Mouse (Mus musculus) heart, postnatal 14 days (tissue): Measurements from ENCODE around the gene Egln1. TPM values are rescaled to one million over a fixed set of nuclear protein-coding genes. Genes with fewer than 3 reads are reported as not detected.
A peak's percentile ranks its signal among the peaks of the same experiment; 100 is the strongest.

Experiments used
- DNase-seq, 2 experiments: peaks; one replicate each; pipeline ENCODE4 v3.0.0; 2021 to 2022
- intact Hi-C: fragments of 180-260 bp; cut with DNase I; formaldehyde crosslinking; loops from one replicate; pipeline ENCODE4 v1.15.1; 2025
- total RNA-seq, 2 experiments: library from RNA; stranded (reverse); gene quantifications; 2 replicates each; pipeline ENCODE4 v1.2.3; 2021

Gene Egln1
- total RNA-seq, 2 experiments from 2014 or later = 178 to 190 TPM

DNA sequence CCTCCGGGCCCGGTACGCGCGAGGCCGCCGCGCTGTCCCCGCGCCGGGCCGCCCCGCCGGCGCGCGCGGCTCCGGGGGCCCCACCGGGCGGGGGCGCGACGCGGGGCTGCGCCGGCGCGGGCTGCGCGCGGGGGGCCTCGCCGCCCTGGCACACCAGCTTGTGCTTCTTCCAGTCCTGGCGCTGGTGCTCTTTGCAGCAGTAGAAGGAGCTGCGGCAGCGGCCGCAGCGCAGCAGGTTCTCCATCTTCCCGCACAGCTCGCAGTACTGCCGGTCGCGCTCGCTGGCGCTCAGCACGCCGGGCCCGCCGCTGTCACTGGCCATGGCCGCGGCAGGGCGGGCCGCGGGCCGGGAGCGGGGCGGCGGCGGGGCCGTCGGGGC, 402 bp downstream of the Egln1 start:
- peak in 1 of 2 experiments; percentile 46 for DNase-seq
- intact Hi-C loops = loop anchor here (2.0 to 5.0 kb wide), 2 partner anchors 52 to 84 kb away; partner anchors contain the start of genes Exoc8 and Sprtn

DNA sequence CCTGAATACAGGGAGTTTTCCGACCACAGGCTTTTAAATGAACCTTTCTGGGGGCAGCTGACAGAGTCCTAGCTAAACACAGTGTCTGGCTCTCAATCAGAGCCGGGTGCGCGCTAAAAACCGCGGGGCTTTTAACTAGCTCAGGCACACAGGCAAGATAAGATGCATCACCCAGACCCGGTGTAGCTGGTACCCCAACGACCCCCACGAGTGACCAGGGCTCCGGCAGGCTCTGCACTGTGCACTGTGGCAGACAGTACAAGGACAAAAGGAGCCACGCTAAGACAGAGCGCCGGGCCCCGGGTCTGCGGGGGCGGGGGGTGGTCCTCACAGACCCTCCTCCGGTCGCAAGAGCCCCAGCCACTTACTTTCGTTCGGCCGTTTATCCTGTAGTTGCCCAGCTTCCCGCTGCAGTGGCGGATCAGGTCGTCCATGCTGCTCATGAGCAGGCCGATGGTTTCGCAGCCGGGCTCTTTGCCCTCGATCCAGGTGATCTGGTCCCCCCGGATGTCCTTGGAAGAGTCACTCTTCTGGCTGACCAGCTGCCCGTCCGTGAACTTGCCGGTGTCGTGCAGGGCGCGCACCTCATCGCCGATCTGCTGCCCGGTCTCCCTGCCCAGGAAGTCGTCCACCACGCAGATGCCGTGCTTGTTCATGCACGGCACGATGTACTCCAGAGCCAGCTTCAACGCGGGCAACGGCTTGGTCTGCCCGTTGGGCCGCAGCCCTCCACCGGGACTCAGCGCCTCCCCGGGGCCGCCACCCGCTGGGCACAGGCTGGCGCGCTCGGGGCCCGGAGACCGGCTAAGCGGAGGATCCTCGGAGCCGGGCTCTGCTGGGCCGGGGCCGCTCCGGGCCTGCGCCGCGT, 1.0 kb downstream of the Egln1 start:
- intact Hi-C loops = loop anchor here (2.0 to 5.0 kb wide), 2 partner anchors 51 to 84 kb away; partner anchors contain the start of genes Exoc8 and Sprtn
- peak; percentile 48 to 53 for DNase-seq

DNA sequence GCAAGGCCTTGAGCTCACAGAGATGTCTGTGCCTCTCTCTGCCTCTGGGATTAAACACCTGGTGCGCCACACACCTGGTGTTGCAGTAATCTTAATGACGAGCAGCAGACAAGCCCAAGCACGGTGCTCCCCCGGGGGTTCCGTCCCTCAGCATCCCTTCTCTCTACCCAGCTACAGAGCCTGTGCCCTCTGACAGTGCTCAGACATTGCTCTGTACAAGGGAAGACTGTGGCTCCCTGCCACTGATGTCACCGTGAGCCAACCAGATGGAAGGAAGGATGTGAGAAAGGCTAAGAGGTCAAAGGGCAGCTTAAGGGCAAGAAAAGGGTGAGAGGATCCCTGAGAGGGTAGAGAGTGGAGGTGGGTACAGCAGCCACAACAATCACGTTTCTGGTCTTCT, 4.7 kb downstream of the Egln1 start:
- intact Hi-C loops = loop anchor here (2.0 kb wide), 1 partner anchor 18 kb away; no protein-coding TSS in a partner anchor
- DNase-seq = no peak

GRCm38 (mm10) chr8:124943801-124944200, 5.3 kb downstream of the Egln1 start:
- intact Hi-C loops = loop anchor here (2.0 kb wide), 1 partner anchor 17 kb away; no protein-coding TSS in a partner anchor
- DNase-seq = no peak

DNA sequence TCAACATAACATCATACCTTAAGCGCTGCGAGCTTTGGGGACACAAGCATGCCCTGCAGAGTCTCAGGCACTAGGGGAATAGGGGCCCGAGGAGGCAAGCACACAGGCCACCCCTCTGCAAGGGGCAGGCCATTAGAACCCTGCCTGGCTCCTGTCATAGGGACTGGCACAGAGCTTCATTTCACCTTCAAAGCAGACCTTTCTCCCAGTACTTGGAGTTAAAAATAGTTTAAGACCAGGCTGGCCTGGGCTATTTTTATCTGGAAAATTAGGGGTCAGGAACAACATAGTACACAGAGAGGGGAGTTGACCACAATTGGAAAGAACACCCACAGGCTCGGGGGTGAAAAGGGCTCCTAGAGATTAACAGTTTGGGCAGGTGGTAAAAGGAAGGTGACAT, 11.8 kb downstream of the Egln1 start:
- intact Hi-C loops = no loop called here

DNA sequence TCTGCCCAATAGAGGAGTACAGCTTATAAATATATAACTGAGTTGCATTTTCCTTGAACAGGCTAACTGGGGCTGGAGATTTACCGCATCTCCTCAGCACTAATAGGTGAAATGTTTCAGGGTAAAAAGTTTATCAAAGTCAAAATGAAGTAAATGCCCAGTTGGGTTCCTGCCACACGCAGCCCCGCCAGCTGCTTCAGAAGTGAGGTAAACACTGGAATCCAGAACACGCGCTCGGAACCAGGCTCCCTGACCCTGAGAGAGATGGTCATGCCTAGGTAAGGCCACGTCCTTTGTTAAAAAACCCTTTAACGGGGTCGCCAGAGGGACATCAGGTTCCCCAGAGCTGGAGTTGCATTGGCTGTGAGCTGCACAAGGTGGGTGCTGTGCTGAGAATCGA, 12.4 kb downstream of the Egln1 start:
- intact Hi-C loops = no loop called here
- no peak for DNase-seq

More for the DNA sequence above, 11.8 kb downstream of the Egln1 start:
- DNase-seq = no peak

DNA sequence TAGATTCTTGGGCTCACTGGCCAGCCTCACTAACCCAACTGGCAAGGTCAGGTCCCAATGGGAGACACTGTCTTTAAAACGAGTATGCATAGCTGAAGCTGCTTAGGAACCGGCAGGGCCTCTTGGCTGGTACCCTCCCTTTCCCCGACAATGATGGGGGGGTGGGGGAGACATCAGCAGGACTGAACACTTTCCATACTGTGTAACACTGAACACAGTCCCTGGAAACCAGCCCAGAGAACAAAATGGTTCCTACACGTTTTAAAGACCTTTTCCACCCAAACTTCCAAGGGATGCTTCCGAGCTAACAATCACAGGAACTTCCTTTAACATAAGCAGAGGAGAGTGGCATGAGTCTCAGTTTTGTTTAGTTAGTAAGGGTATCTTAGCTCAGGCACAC, 14.0 kb downstream of the Egln1 start:
- intact Hi-C loops = no loop called here
- no peak for DNase-seq

DNA sequence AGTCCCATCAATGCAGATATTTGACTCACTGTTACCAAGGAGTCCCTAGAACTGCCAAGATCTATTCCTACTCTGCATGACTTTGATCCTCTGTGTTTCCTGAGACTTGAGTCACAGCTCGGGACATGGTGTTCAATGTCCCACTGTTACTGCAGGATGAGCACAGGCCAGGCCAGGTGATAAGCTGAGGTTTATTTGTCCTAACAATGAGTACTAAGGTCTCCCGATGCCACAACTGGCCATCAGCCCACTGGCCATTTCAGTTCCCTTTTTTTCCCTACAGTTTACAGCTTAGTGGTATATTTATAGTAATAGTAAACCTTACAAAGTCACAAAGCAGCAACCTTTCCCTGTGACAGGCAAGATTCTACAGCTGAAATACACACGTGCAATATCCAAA, 16.7 kb downstream of the Egln1 start:
- DNase-seq = no peak
- intact Hi-C loops = no loop called here

- DNase-seq = no peak
- intact Hi-C loops = no loop called here
These were observed 18.5 kb downstream of the Egln1 start for GRCm38 (mm10) chr8:124930649-124931048.

DNA sequence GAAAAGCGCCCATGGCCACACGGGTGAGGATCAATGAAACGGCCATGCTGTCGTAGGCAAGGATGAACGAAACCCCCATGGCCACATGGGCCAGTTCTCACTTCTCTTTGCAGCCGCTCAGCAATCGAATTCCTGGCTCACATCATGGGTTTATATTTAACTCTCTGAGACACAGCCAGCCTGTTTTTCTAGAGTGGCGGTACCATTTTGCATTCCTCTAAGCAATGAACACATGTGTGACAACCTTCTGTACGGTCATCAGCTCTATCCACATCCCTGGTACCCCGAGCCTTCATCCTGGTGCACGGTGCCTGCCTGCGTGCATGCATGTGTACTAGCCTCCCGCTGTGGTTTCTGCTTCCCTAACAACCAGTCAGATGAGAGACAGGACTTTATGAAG, 19.0 kb downstream of the Egln1 start:
- intact Hi-C loops = no loop called here
- no peak for DNase-seq

DNA sequence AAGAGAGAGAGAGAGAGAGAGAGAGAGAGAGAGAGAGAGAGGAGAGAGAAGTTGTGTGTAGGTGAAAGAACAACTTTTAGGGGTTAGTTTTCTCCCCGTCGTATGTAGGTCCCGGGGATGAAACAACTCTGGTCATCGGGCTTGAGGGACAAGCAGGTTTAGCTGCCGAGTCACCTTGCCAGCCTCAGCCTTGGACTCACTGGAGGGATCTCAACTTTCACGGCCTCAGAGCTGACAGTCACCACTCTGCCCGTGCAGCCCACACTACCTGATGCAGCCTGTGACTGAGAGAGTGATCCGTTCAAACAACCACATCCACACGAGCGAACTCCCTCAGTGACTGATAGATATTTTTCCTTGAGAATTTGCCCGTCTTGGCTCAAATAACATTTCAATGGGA, 20.1 kb downstream of the Egln1 start:
- intact Hi-C loops = no loop called here
- no peak for DNase-seq

DNA sequence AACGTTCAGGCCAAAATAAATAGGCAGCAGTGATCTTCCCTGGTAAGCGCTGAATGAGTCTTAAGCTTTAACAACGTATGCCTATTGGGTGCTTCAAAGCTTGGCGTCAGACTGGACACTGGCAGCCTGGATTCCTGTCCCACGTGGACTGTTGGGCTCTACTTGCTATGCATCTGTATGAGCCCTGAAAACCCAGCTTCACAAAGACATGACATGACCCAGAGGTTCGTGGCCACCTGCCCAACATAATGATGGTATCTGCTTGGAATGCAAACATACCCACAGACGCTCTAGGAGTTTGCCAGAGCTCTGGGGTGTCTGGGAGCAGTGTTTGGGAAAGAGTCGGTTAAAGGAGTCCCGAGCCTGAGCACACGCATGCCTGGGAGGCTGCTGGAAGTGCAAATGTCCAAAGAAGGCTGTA, 22.8 kb downstream of the Egln1 start:
- intact Hi-C loops = loop anchor here (2.0 kb wide), 1 partner anchor 18 kb away; no protein-coding TSS in a partner anchor
- peak in 1 of 2 experiments; percentile 71 for DNase-seq

- intact Hi-C loops = loop anchor here (2.0 kb wide), 1 partner anchor 19 kb away; no protein-coding TSS in a partner anchor
- no peak for DNase-seq
These were observed 23.4 kb downstream of the Egln1 start for GRCm38 (mm10) chr8:124925544-124926266.

DNA sequence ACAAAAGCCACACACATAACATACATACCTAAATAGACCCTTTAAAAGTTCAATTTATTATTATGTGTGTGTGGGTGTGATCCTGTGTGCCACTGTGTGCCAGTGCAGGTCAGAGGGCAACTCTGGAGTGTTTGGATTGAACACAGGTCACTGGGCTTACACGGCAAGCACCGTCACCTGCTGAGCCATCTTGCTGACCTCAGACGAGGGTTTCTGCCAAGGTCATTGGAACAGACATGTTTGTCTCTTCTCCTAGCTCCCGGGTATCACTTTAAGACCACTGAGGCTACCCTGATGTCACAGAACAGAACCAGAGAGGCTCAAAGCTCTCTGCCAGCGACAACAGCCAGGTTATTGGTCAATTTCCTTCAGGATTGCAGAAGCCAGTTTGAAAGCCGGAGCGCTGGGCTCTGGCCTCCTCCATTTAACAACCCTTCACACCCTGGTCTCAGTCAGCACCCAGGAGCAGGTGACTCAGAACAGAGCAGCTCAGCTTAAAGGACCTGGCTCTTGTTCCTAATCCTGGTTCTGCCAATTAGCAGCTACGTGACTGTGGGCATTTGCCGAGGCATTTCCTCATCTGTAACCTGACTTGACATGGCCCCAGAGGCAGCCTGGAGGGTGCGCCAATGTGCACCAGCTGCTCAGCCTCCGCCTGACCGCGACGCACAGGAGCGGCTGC, 25.0 kb downstream of the Egln1 start:
- DNase-seq = peak; percentile 45 to 46
- intact Hi-C loops = no loop called here

GRCm38 (mm10) chr8:124922490-124923089, 26.5 kb downstream of the Egln1 start:
- DNase-seq = no peak
- intact Hi-C loops = no loop called here

GRCm38 (mm10) chr8:124921369-124922279, 27.5 kb downstream of the Egln1 start:
- DNase-seq = peak; percentile 63 to 70
- intact Hi-C loops = no loop called here

DNA sequence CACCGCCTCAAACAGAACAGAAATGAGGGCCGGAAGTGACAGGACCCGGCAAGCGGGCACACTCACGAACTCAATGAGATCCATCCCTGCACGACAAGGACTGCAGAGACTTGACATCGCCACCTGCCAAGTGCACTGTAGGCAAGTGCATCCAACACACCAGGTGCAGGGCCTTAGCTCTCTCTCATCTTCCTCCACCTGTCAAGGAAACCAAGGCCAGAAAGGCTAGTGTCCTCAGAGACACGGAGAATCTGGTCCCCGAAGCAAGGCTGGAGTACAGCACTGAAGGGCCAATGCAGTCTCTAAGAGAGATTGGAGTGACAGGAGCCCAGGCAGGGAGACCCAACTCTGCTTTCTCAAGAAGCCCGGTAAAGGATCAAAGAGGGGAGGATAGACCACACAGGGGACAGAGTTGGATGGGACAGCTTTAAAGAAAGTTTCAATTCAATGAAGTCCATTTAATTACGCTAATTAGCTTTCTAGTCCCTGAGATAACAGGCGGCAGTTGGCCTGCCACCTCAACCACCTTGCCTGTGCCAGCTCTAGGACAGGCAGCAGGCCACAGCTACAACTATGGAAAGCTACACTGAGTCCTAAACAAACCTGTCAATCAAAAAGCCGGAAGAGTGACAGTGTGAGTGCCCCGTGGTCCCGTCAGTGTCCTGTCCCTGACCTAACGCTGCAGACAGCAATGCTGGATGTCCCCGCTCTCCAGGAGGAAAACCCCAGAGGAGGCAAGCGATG, 31.2 kb downstream of the Egln1 start:
- no peak for DNase-seq
- intact Hi-C loops = no loop called here

DNA sequence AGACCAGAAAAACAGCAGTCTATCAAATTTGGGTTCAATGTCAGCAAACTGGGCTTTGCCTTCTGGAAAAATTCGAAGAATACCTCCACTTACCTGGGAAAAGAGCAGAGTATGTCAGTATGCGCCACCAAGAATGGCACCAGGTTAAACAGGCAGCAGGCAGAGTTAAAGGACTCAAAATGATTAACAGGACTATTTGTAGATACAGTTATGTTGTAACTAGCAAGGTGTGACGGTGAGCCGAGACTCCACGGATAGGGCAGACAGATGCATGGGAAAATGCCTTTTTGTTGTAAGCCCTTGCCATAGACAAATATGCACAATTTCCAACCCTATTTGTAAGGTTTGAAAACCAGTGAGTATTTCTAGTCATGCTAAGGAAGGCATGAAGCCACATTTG, 35.1 kb downstream of the Egln1 start:
- no peak for DNase-seq
- intact Hi-C loops = no loop called here
